Mouse (Mus musculus): ENCODE measurements at regions not wholly inside any gene's neighbourhood (a gene's known extent, or its start where the extent isn't known, plus 50 kb on each side); places are given as distances from the start of the nearest gene placed in this dataset.

DNA sequence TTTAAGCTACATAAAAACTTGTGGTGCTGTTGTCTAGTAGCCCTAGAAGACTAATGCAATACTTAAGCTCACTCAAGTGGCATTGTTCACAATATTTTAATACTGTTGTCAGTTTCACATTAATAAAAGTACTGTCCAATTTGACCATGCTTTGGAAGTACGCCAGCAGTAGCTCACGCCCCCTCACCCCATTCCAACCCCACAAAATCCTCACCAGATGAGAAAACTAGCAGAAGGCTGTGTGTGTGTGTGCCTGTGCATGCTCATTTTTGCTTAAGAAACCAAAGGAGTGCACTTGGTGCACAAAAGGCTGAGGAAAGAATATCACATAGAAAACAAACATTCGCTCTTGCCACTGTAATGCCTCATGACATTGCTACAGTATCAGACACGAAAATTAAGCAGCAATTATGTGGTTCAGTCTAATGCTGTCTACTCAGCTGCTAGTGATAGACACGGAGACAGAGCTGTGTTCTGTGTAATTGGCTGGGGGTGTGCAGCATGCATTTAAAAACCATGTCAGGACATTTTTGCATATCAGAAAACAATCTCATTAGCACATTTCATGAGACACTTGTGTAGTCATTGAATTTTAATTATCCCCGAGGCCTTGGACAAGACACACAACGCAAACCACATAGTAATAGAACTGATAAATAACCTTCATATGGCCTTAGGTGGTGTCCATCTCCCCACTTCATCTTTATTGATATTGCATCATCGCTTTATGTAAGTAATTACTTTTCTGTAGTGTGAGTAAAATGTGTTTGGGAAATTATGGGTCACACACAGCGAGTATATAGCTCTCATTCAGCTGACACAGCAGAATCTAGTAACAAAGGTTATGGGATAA lies 405.6 kb upstream of the Pik3r1 start:
- Histone ChIP-seq H3K9me3 (ENCODE audit: low read length) (no peaks in the 10 kb centered on the region), H3K4me2 (replicated peaks; ENCODE audit: low read depth, low read length) (no peak overlapping the region), H3K4me3 (ENCODE audit: low read length) (no peak overlapping the region), H3K4me1 (ENCODE audit: insufficient read depth, low read length) (no peaks in the 10 kb centered on the region), H3K27ac (ENCODE audit: low read length) (no peak overlapping the region), H3K36me3 (ENCODE audit: insufficient read depth, low read length) (no peaks in the 10 kb centered on the region), H3K27me3 (ENCODE audit: insufficient read depth, low read length) (no peaks in the 10 kb centered on the region), H3K9ac (replicated peaks; ENCODE audit: low read length) (no peak overlapping the region)
- ATAC-seq (ENCODE audit: low FRiP score, low TSS enrichment) = no peak
- WGBS = 81% methylated on average over 9 of the region's 9 CpGs

DNA sequence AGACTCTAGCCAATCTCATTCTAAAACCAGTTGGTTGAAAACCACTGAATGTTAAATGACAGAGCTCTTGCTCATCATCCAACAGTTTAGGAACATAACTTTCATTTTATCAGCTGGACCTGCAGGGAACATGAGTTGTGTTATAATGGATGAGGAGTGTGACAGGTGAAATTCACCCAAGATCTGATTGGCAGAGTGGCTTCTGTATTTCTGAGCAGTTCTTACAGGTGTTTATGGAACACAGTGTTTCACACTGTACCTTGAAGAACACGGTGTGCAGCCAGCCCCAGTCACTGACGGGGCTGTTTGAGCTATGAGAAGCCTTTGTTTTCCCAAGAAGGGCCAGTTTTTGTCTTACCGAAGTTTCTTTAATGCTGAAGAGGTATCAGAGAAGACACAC lies 406.4 kb upstream of the Pik3r1 start:
- H3K4me3 ChIP-seq (ENCODE audit: low read length) = no peak overlapping the region
- H3K27me3 ChIP-seq (ENCODE audit: insufficient read depth, low read length) = no peaks in the 10 kb centered on the region
- no peak overlapping the region for H3K4me2 ChIP-seq (replicated peaks; ENCODE audit: low read depth, low read length)
- no peaks in the 10 kb centered on the region for H3K4me1 ChIP-seq (ENCODE audit: insufficient read depth, low read length)
- H3K9me3 ChIP-seq (ENCODE audit: low read length) = no peaks in the 10 kb centered on the region
- ATAC-seq (ENCODE audit: low FRiP score, low TSS enrichment) = no peak
- H3K9ac ChIP-seq (replicated peaks; ENCODE audit: low read length) = no peak overlapping the region
- no peaks in the 10 kb centered on the region for H3K36me3 ChIP-seq (ENCODE audit: insufficient read depth, low read length)
- WGBS = 86% methylated on average over 3 of the region's 3 CpGs
- no peak overlapping the region for H3K27ac ChIP-seq (ENCODE audit: low read length)

DNA sequence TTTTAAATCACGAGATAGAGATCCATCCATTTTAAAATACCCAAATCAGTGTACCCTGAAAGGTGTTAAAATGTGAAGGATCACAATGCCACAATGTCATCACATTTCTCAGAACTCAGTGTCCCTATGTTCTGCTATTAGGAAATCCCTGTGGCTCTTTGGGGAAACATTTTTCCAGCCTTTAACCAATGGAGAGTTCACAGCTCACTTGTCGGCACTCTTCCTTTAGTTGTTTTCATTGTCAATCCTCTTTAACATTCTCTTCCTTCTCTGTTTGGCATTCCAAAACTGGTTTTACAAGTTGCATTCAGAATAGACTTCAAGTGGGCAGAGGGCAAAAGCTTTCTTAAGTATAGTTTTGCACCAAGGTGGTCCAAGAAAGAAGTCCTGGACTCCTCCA lies 406.9 kb upstream of the Pik3r1 start:
- no peaks in the 10 kb centered on the region for H3K27me3 ChIP-seq (ENCODE audit: insufficient read depth, low read length)
- 88% methylated on average over 2 of the region's 2 CpGs for WGBS
- no peak overlapping the region for H3K27ac ChIP-seq (ENCODE audit: low read length)

DNA sequence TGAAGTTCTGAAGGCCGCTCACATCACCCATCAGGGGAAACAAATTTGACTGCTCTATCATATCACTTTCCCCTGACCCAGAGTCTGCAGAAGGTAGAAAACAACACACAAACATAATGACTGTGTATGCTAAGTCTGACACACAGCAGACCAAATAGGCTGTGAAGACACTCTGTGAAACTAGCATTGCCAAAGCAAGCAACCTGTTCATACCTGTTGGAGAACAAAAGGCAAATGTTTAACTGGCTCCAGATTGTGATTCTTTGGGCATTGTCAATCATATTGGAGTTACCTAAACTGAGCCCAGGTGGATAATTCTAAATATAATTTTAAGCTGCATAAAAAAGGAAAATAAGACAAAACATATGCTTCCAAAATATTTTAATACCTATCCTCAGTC lies 407.4 kb upstream of the Pik3r1 start:
- Histone ChIP-seq H3K4me1 (ENCODE audit: insufficient read depth, low read length) (no peaks in the 10 kb centered on the region), H3K27me3 (ENCODE audit: insufficient read depth, low read length) (no peaks in the 10 kb centered on the region), H3K27ac (ENCODE audit: low read length) (no peak overlapping the region), H3K9ac (replicated peaks; ENCODE audit: low read length) (no peak overlapping the region), H3K9me3 (ENCODE audit: low read length) (no peaks in the 10 kb centered on the region), H3K36me3 (ENCODE audit: insufficient read depth, low read length) (no peaks in the 10 kb centered on the region), H3K4me3 (ENCODE audit: low read length) (no peak overlapping the region), H3K4me2 (replicated peaks; ENCODE audit: low read depth, low read length) (no peak overlapping the region)
- ATAC-seq (ENCODE audit: low FRiP score, low TSS enrichment) = no peak
- WGBS = 97% methylated on average over 1 of the region's 1 CpGs

More for the DNA sequence above, 406.9 kb upstream of the Pik3r1 start:
- H3K4me2 ChIP-seq (replicated peaks; ENCODE audit: low read depth, low read length) = no peak overlapping the region
- no peaks in the 10 kb centered on the region for H3K36me3 ChIP-seq (ENCODE audit: insufficient read depth, low read length)
- H3K9me3 ChIP-seq (ENCODE audit: low read length) = no peaks in the 10 kb centered on the region
- no peak for ATAC-seq (ENCODE audit: low FRiP score, low TSS enrichment)
- H3K4me1 ChIP-seq (ENCODE audit: insufficient read depth, low read length) = no peaks in the 10 kb centered on the region
- no peak overlapping the region for H3K4me3 ChIP-seq (ENCODE audit: low read length)
- no peak overlapping the region for H3K9ac ChIP-seq (replicated peaks; ENCODE audit: low read length)

DNA sequence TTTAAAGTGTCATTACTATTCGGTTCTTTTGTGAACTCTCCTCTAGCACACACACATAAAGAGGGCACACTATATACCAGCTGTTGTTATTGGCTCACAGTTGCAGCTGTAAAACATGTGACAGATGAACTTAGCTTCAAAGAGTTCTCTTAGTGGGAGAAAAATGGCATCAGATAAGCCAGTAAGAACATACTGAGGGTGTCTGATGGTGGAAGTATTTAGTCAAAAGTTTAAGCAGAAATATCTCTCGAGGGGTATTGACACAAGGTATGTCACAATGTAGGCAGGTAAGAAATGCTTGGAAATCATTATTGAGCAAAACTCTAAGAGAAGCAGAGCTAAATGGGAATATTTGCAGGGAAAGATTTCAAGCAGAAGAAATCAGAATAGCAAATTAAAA lies 408.4 kb upstream of the Pik3r1 start:
- 76% methylated on average over 2 of the region's 2 CpGs for WGBS
- H3K9ac ChIP-seq (replicated peaks; ENCODE audit: low read length) = no peak overlapping the region

DNA sequence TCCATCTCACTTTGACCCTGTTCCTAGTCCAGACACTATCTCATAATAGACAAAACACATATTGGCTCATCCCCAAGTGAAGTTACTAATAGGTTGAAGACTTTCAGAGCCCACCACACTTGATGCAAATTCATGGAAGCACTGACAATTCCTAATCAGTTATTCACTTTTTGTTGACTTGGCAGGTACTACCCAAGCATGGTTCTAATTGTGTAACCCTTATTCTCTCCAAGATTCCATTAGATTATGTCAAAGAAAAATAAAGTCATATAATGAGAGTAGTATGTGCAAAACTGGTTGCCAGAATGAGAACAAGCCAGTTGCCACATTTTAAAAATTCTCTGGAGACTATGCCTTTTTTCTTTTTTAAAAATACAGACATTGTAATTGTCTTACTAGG lies 426.7 kb upstream of the Pik3r1 start:
- H3K36me3 ChIP-seq (ENCODE audit: insufficient read depth, low read length) = no peaks in the 10 kb centered on the region
- no peaks in the 10 kb centered on the region for H3K4me1 ChIP-seq (ENCODE audit: insufficient read depth, low read length)
- no peak overlapping the region for H3K4me2 ChIP-seq (replicated peaks; ENCODE audit: low read depth, low read length)
- no peak overlapping the region for H3K9ac ChIP-seq (replicated peaks; ENCODE audit: low read length)
- H3K27ac ChIP-seq (ENCODE audit: low read length) = no peak overlapping the region
- ATAC-seq (ENCODE audit: low FRiP score, low TSS enrichment) = no peak
- no peak overlapping the region for H3K4me3 ChIP-seq (ENCODE audit: low read length)
- H3K27me3 ChIP-seq (ENCODE audit: insufficient read depth, low read length) = no peaks in the 10 kb centered on the region
- no peaks in the 10 kb centered on the region for H3K9me3 ChIP-seq (ENCODE audit: low read length)

More for the DNA sequence above, 408.4 kb upstream of the Pik3r1 start:
- Histone ChIP-seq H3K4me1 (ENCODE audit: insufficient read depth, low read length) (no peaks in the 10 kb centered on the region), H3K4me3 (ENCODE audit: low read length) (no peak overlapping the region), H3K4me2 (replicated peaks; ENCODE audit: low read depth, low read length) (no peak overlapping the region), H3K36me3 (ENCODE audit: insufficient read depth, low read length) (no peaks in the 10 kb centered on the region), H3K27ac (ENCODE audit: low read length) (no peak overlapping the region), H3K9me3 (ENCODE audit: low read length) (no peaks in the 10 kb centered on the region), H3K27me3 (ENCODE audit: insufficient read depth, low read length) (no peaks in the 10 kb centered on the region)
- no peak for ATAC-seq (ENCODE audit: low FRiP score, low TSS enrichment)

DNA sequence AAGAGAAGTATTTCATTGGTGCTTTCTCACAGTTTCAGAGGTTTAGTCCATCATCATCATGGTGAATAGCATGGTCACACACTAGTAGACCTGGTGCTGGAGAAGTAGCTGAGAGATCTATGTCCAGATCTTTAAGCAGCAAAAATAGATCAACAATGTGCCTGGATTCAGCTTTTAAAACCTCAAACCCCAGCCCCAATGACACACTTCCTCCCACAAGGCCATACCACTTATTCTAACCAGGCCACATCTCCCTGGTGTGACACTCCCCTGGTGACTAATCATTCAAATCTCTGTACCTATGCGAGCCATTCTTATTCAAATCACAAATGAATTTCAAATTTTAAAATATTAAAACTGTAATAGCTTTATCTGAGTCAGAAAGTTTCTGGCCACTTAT lies 434.3 kb upstream of the Pik3r1 start:
- Histone ChIP-seq H3K9me3 (ENCODE audit: low read length) (no peaks in the 10 kb centered on the region), H3K4me2 (replicated peaks; ENCODE audit: low read depth, low read length) (no peak overlapping the region), H3K27me3 (ENCODE audit: insufficient read depth, low read length) (no peaks in the 10 kb centered on the region), H3K27ac (ENCODE audit: low read length) (no peak overlapping the region), H3K9ac (replicated peaks; ENCODE audit: low read length) (no peak overlapping the region), H3K4me1 (ENCODE audit: insufficient read depth, low read length) (no peaks in the 10 kb centered on the region), H3K36me3 (ENCODE audit: insufficient read depth, low read length) (no peaks in the 10 kb centered on the region), H3K4me3 (ENCODE audit: low read length) (no peak overlapping the region)
- WGBS = 95% methylated on average over 1 of the region's 1 CpGs
- ATAC-seq (ENCODE audit: low FRiP score, low TSS enrichment) = no peak

DNA sequence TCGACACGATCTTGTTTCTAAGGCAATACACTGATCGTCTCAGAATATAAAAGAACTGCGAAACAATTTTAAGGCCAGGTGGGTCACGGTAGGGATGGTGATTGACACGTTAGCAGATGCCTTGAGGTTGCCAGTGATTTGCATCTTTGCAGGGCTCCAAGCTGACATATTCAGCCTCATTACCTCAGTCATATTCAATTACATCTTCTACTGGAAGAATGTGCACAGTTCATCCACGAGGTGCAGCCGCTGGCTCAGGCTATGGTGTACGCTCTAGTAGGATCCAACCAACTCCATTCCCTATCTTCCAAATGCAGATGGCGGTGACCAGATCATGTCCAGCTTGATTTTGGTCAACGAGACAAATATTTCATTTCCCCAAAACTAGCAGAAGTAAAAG lies 450.5 kb upstream of the Pik3r1 start:
- Histone ChIP-seq H3K9me3 (ENCODE audit: low read length) (no peaks in the 10 kb centered on the region), H3K4me2 (replicated peaks; ENCODE audit: low read depth, low read length) (no peak overlapping the region), H3K4me1 (ENCODE audit: insufficient read depth, low read length) (no peaks in the 10 kb centered on the region), H3K27me3 (ENCODE audit: insufficient read depth, low read length) (no peaks in the 10 kb centered on the region), H3K27ac (ENCODE audit: low read length) (no peak overlapping the region), H3K4me3 (ENCODE audit: low read length) (no peak overlapping the region), H3K9ac (replicated peaks; ENCODE audit: low read length) (no peak overlapping the region), H3K36me3 (ENCODE audit: insufficient read depth, low read length) (no peaks in the 10 kb centered on the region)
- no peak for ATAC-seq (ENCODE audit: low FRiP score, low TSS enrichment)
- WGBS = 89% methylated on average over 11 of the region's 11 CpGs

DNA sequence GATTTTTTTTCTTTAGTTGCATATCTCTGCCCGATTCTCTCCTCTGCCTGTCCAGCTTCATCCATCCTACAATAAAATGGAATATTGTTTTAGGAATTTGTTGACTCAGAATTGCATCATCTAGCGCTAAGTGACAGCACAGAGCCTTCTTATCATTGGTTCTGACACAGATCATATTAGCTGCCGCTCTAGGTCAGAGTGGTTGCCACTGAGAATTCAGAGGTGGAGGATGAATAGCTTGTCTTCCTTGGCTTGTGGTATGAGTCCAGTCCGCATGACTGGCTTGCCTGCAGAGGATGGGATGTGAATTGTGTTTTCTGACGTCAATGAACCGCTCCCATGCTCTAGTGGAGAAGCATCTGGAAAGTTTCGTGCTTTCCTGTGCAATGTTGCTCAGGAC lies 462.3 kb upstream of the Cd180 start:
- ATAC-seq (ENCODE audit: low FRiP score, low TSS enrichment) = no peak
- WGBS = 70% methylated on average over 7 of the region's 7 CpGs
- H3K27me3 ChIP-seq (ENCODE audit: insufficient read depth, low read length) = no peaks in the 10 kb centered on the region

DNA sequence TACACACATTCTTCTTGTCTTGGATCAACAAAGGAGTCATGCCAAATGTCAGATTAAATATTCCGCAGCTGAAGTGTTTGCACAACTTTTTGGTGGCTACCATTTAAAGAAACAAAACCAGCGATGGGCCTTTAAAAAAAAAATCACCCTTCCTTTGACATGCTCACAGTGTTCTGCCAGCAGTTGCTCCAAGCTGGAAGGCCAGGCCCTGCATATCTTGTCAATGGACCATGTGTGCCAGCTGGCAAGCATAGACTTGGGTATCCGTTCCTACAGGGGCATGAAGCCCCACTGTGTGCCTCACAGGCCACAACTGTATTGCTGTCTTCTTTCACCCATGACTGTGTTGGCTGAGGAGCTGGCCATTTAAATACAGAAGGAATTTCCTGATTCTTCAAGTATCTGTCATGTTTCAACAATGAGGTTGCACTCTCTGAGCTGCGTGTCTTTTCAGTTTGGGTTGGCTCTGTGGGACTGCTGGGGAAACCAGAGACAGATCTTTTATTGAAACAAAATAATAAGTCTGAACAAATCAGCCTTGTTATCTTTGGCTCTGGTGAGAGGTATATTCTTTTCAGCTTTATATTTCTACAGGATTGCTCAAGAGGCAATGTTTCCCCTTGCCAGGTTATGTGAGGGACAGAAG lies 460.9 kb upstream of the Cd180 start:
- Histone ChIP-seq H3K27me3 (ENCODE audit: insufficient read depth, low read length) (no peaks in the 10 kb centered on the region), H3K4me2 (replicated peaks; ENCODE audit: low read depth, low read length) (no peak overlapping the region), H3K9ac (replicated peaks; ENCODE audit: low read length) (no peak overlapping the region), H3K9me3 (ENCODE audit: low read length) (no peaks in the 10 kb centered on the region), H3K36me3 (ENCODE audit: insufficient read depth, low read length) (no peaks in the 10 kb centered on the region), H3K4me3 (ENCODE audit: low read length) (no peak overlapping the region), H3K4me1 (ENCODE audit: insufficient read depth, low read length) (no peaks in the 10 kb centered on the region), H3K27ac (ENCODE audit: low read length) (0 out of 2 replicates have a peak overlapping the region, but pooled peaks have one; percentile 23)
- 58% methylated on average over 4 of the region's 4 CpGs for WGBS
- ATAC-seq (ENCODE audit: low FRiP score, low TSS enrichment) = no peak

More for the DNA sequence above, 462.3 kb upstream of the Cd180 start:
- Histone ChIP-seq H3K4me3 (ENCODE audit: low read length) (no peak overlapping the region), H3K4me1 (ENCODE audit: insufficient read depth, low read length) (no peaks in the 10 kb centered on the region), H3K27ac (ENCODE audit: low read length) (no peak overlapping the region), H3K4me2 (replicated peaks; ENCODE audit: low read depth, low read length) (no peak overlapping the region), H3K36me3 (ENCODE audit: insufficient read depth, low read length) (no peaks in the 10 kb centered on the region), H3K9me3 (ENCODE audit: low read length) (no peaks in the 10 kb centered on the region), H3K9ac (replicated peaks; ENCODE audit: low read length) (no peak overlapping the region)
